Mouse (Mus musculus) E14TG2a.4 (cell line): ENCODE measurements around the gene Otor.

ENCODE experiments used
- CTCF ChIP-seq: conservative IDR thresholded peaks from 2 replicates; pipeline ENCODE4 v1.5.1; 2014; ENCODE audit warnings: low read length
- POU5F1 ChIP-seq: IDR thresholded peaks from 2 replicates; pipeline ENCODE4 v1.6.1; 2014; ENCODE audit warnings: low read length, borderline replicate concordance

- no peak for TF ChIP-seq CTCF
- TF ChIP-seq POU5F1: no peak
These were observed 23.0 kb upstream of the Otor start for GRCm38 (mm10) chr2:143055251-143055650.
